Mouse (Mus musculus) neural tube, embryonic 14.5 days (tissue): ENCODE measurements around the gene Lime1. TPM values are rescaled to one million over a fixed set of nuclear protein-coding genes. Genes with fewer than 3 reads are reported as not detected.

Experiments used
- ATAC-seq: fragments of 200-750 bp; cut with Nextera tagmentation; 2 replicates; pipeline ENCODE4 v1.8.0; 2017; ENCODE audit warnings: low read depth, mild to moderate bottlenecking, moderate TSS enrichment, moderate library complexity
- H3K27ac ChIP-seq: fragments of 300-500 bp; sonication (generic); 2 replicates; pipeline ENCODE4 v1.5.1; 2014; ENCODE audit warnings: low read depth, mild to moderate bottlenecking, control low read depth, low read length, moderate library complexity, mixed read lengths
- H3K27me3 ChIP-seq: fragments of 300-500 bp; sonication (generic); 2 replicates; pipeline ENCODE4 v1.6.1; 2014; ENCODE audit warnings: low read length; ENCODE audit not compliant: control insufficient read depth, insufficient read depth
- H3K36me3 ChIP-seq: fragments of 300-500 bp; sonication (generic); 2 replicates; pipeline ENCODE4 v1.6.1; 2014; ENCODE audit warnings: low read length, mixed read lengths; ENCODE audit not compliant: control insufficient read depth, insufficient read depth
- H3K4me1 ChIP-seq: fragments of 300-500 bp; sonication (generic); 2 replicates; pipeline ENCODE4 v1.6.1; 2014; ENCODE audit warnings: low read length; ENCODE audit not compliant: control insufficient read depth, insufficient read depth
- H3K4me2 ChIP-seq: fragments of 300-500 bp; sonication (generic); 2 replicates; pipeline ENCODE4 v1.6.1; 2014; ENCODE audit warnings: mild to moderate bottlenecking, low read depth, low read length, control low read depth
- H3K4me3 ChIP-seq: fragments of 300-500 bp; sonication (generic); 2 replicates; pipeline ENCODE4 v1.5.1; 2014; ENCODE audit warnings: low read depth, low read length, control low read depth, mixed read lengths
- H3K9ac ChIP-seq: fragments of 300-500 bp; sonication (generic); replicated peaks from 2 replicates; pipeline ENCODE4 v1.6.1; 2014; ENCODE audit warnings: low read depth, mild to moderate bottlenecking, control low read depth, low read length, mixed read lengths
- H3K9me3 ChIP-seq: fragments of 300-500 bp; sonication (generic); 2 replicates; pipeline ENCODE4 v1.6.1; 2016; ENCODE audit warnings: low read length; ENCODE audit not compliant: control insufficient read depth
- WGBS: fragments of 180-500 bp; shearing (Covaris S2); extraction: QIAGEN DNeasy Blood & Tissue Kit; methylation state at CpG from one replicate; pipeline ENCODE4 v1.1.7; 2014; 5-methylcytosine and 5-hydroxymethylcytosine counted together
- polyA plus RNA-seq: library from polyadenylated mRNA; unstranded; fragments of >200 nt; fragmentation: Nextera tagmentation; extraction: Ambion mirVana; gene quantifications from 2 replicates; pipeline ENCODE4 v1.2.1, GENCODE M21; 2014

The Lime1 gene
- polyA plus RNA-seq, 1 experiment from 2014 or later: 46.2 TPM

GRCm38 (mm10) chr2:181401497-181401896 lies 21.6 kb downstream of the Lime1 start:
- Histone ChIP-seq H3K4me1 (no peaks in the 10 kb centered on the region), H3K27ac (no peak overlapping the region), H3K9ac (no peak overlapping the region), H3K4me3 (no peak overlapping the region), H3K4me2 (no peak overlapping the region), H3K9me3 (no peaks in the 10 kb centered on the region), H3K27me3 (no peaks in the 10 kb centered on the region), H3K36me3 (no peaks in the 10 kb centered on the region; the same call in 1 of the 2 replicates)
- no peak for ATAC-seq
- 26% methylated on average over 1 of the region's 1 CpGs for WGBS

GRCm38 (mm10) chr2:181403722-181404121 lies 23.8 kb downstream of the Lime1 start:
- H3K36me3 ChIP-seq: no peaks in the 10 kb centered on the region; the same call in 1 of the 2 replicates
- ATAC-seq: no peak
- no peak overlapping the region for H3K27ac ChIP-seq
- H3K4me2 ChIP-seq: no peak overlapping the region
- no peaks in the 10 kb centered on the region for H3K27me3 ChIP-seq
- H3K4me3 ChIP-seq: no peak overlapping the region
- H3K4me1 ChIP-seq: no peaks in the 10 kb centered on the region
- no peaks in the 10 kb centered on the region for H3K9me3 ChIP-seq
- 91% methylated on average over 3 of the region's 3 CpGs for WGBS
- H3K9ac ChIP-seq: no peak overlapping the region

- no peak overlapping the region for H3K9ac ChIP-seq
- no peak overlapping the region for H3K4me2 ChIP-seq
- H3K27me3 ChIP-seq: no peaks in the 10 kb centered on the region
- ATAC-seq: no peak
- H3K27ac ChIP-seq: no peak overlapping the region
- no peaks in the 10 kb centered on the region; the same call in 1 of the 2 replicates for H3K36me3 ChIP-seq
- H3K9me3 ChIP-seq: no peaks in the 10 kb centered on the region
- no peak overlapping the region for H3K4me3 ChIP-seq
- 85% methylated on average over 7 of the region's 7 CpGs for WGBS
- H3K4me1 ChIP-seq: no peaks in the 10 kb centered on the region
Observed at GRCm38 (mm10) chr2:181409643-181410042, 29.8 kb downstream of the Lime1 start.

GRCm38 (mm10) chr2:181410760-181411473 lies 31.0 kb downstream of the Lime1 start:
- peak; percentile 84 for ATAC-seq

GRCm38 (mm10) chr2:181413141-181413540 lies 33.3 kb downstream of the Lime1 start:
- Histone ChIP-seq H3K36me3 (no peaks in the 10 kb centered on the region), H3K4me2 (no peak overlapping the region), H3K9me3 (no peaks in the 10 kb centered on the region), H3K9ac (no peak overlapping the region), H3K4me3 (no peak overlapping the region), H3K27ac (no peak overlapping the region), H3K27me3 (no peaks in the 10 kb centered on the region), H3K4me1 (no peaks in the 10 kb centered on the region)
- ATAC-seq: no peak
- 39% methylated on average over 2 of the region's 2 CpGs for WGBS

More at GRCm38 (mm10) chr2:181410760-181411473, 31.0 kb downstream of the Lime1 start:
- H3K9ac ChIP-seq: no peak overlapping the region
- H3K4me1 ChIP-seq: no peaks in the 10 kb centered on the region
- peak overlapping the region; percentile 35; the same call in 1 of the 2 replicates for H3K27ac ChIP-seq
- no peaks in the 10 kb centered on the region for H3K27me3 ChIP-seq
- H3K36me3 ChIP-seq: no peaks in the 10 kb centered on the region; the same call in 1 of the 2 replicates
- H3K4me3 ChIP-seq: no peak overlapping the region
- no peak overlapping the region for H3K4me2 ChIP-seq
- WGBS: 29% methylated on average over 4 of the region's 4 CpGs
- H3K9me3 ChIP-seq: no peaks in the 10 kb centered on the region

- no peak overlapping the region for H3K27ac ChIP-seq
- H3K4me1 ChIP-seq: no peaks in the 10 kb centered on the region
- H3K36me3 ChIP-seq: no peaks in the 10 kb centered on the region
- no peaks in the 10 kb centered on the region for H3K27me3 ChIP-seq
- H3K4me3 ChIP-seq: no peak overlapping the region
- H3K4me2 ChIP-seq: no peak overlapping the region
- 60% methylated on average over 3 of the region's 3 CpGs for WGBS
- no peak overlapping the region for H3K9ac ChIP-seq
- H3K9me3 ChIP-seq: no peaks in the 10 kb centered on the region
- ATAC-seq: no peak
Observed at GRCm38 (mm10) chr2:181415945-181416344, 36.1 kb downstream of the Lime1 start.

GRCm38 (mm10) chr2:181419359-181419758 lies 39.5 kb downstream of the Lime1 start:
- 84% methylated on average over 7 of the region's 7 CpGs for WGBS
- no peak overlapping the region for H3K4me2 ChIP-seq
- H3K9me3 ChIP-seq: no peaks in the 10 kb centered on the region
- peaks cover 7% of the 10 kb centered on the region; the same call in 1 of the 2 replicates for H3K36me3 ChIP-seq
- no peak overlapping the region for H3K27ac ChIP-seq
- H3K9ac ChIP-seq: no peak overlapping the region
- no peak for ATAC-seq
- no peaks in the 10 kb centered on the region for H3K4me1 ChIP-seq
- no peak overlapping the region for H3K4me3 ChIP-seq
- no peaks in the 10 kb centered on the region for H3K27me3 ChIP-seq

GRCm38 (mm10) chr2:181420426-181420825 lies 40.5 kb downstream of the Lime1 start:
- Histone ChIP-seq H3K36me3 (peaks cover 7% of the 10 kb centered on the region; the same call in 1 of the 2 replicates), H3K4me2 (no peak overlapping the region), H3K4me3 (no peak overlapping the region), H3K9ac (no peak overlapping the region), H3K4me1 (no peaks in the 10 kb centered on the region), H3K27ac (no peak overlapping the region), H3K27me3 (no peaks in the 10 kb centered on the region), H3K9me3 (no peaks in the 10 kb centered on the region)
- ATAC-seq: no peak
- WGBS: 85% methylated on average over 4 of the region's 4 CpGs

GRCm38 (mm10) chr2:181420903-181421638 lies 41.2 kb downstream of the Lime1 start:
- no peak overlapping the region for H3K4me3 ChIP-seq
- no peaks in the 10 kb centered on the region for H3K9me3 ChIP-seq
- no peak overlapping the region for H3K4me2 ChIP-seq
- ATAC-seq: no peak
- peaks cover 7% of the 10 kb centered on the region; the same call in 1 of the 2 replicates for H3K36me3 ChIP-seq
- H3K4me1 ChIP-seq: no peaks in the 10 kb centered on the region
- H3K27ac ChIP-seq: no peak overlapping the region
- H3K9ac ChIP-seq: no peak overlapping the region
- WGBS: 90% methylated on average over 4 of the region's 4 CpGs
- no peaks in the 10 kb centered on the region for H3K27me3 ChIP-seq
